Mouse (Mus musculus) T-helper 1 cell (primary cell): Measurements from ENCODE around the gene Syn3.

Experiments used
- in situ Hi-C: fragments of 300-600 bp; cut with MboI, MseI; formaldehyde crosslinking; loops from one replicate; pipeline ENCODE4 v1.15.1; 2025; ENCODE audit warnings: high pct_unique_total_duplicates

Syn3 gene

GRCm38 (mm10) chr10:86498673-86499391 lies at the start of gene Syn3:
Gene Syn3, minus strand, starts transcription at chr10:86498896.
- in situ Hi-C loops = no loop called here

GRCm38 (mm10) chr10:86526357-86526874 lies 27.7 kb upstream of the Syn3 start:
- in situ Hi-C loops = loop anchor here (5.0 kb wide), 1 partner anchor 704 kb away; no protein-coding TSS in a partner anchor

GRCm38 (mm10) chr10:86513801-86514200 lies 15.1 kb upstream of the Syn3 start:
- in situ Hi-C loops = no loop called here

- in situ Hi-C loops = no loop called here
These were observed 12.2 kb upstream of the Syn3 start for GRCm38 (mm10) chr10:86510941-86511340.

GRCm38 (mm10) chr10:86502063-86502462 lies 3.4 kb upstream of the Syn3 start:
- in situ Hi-C loops = no loop called here

- in situ Hi-C loops = no loop called here
These were observed 534 bp downstream of the Syn3 start for GRCm38 (mm10) chr10:86498051-86498672.

GRCm38 (mm10) chr10:86495851-86496250 lies 2.8 kb downstream of the Syn3 start:
- in situ Hi-C loops = no loop called here

GRCm38 (mm10) chr10:86493140-86493539 lies 5.6 kb downstream of the Syn3 start:
- in situ Hi-C loops = loop anchor here (5.0 kb wide), 1 partner anchor 234 kb away; no protein-coding TSS in a partner anchor

GRCm38 (mm10) chr10:86492089-86492907 lies 6.4 kb downstream of the Syn3 start:
- in situ Hi-C loops = loop anchor here (5.0 kb wide), 1 partner anchor 235 kb away; no protein-coding TSS in a partner anchor

- in situ Hi-C loops = loop anchor here (5.0 kb wide), 1 partner anchor 236 kb away; no protein-coding TSS in a partner anchor
These were observed 7.2 kb downstream of the Syn3 start for GRCm38 (mm10) chr10:86491316-86492088.

- in situ Hi-C loops = no loop called here
These were observed 10.2 kb downstream of the Syn3 start for GRCm38 (mm10) chr10:86488544-86488943.

GRCm38 (mm10) chr10:86485971-86486370 lies 12.7 kb downstream of the Syn3 start:
- in situ Hi-C loops = no loop called here

- in situ Hi-C loops = no loop called here
These were observed 14.7 kb downstream of the Syn3 start for GRCm38 (mm10) chr10:86483968-86484367.

GRCm38 (mm10) chr10:86482496-86482895 lies 16.2 kb downstream of the Syn3 start:
- in situ Hi-C loops = no loop called here

- in situ Hi-C loops = no loop called here
These were observed 18.0 kb downstream of the Syn3 start for GRCm38 (mm10) chr10:86480711-86481110.

- in situ Hi-C loops = no loop called here
These were observed 19.0 kb downstream of the Syn3 start for GRCm38 (mm10) chr10:86479718-86480121.

GRCm38 (mm10) chr10:86476720-86477119 lies 22.0 kb downstream of the Syn3 start:
- in situ Hi-C loops = no loop called here

- in situ Hi-C loops = no loop called here
These were observed 23.4 kb downstream of the Syn3 start for GRCm38 (mm10) chr10:86475270-86475669.

- in situ Hi-C loops = no loop called here
These were observed 24.2 kb downstream of the Syn3 start for GRCm38 (mm10) chr10:86474176-86475154.

- in situ Hi-C loops = no loop called here
These were observed 25.0 kb downstream of the Syn3 start for GRCm38 (mm10) chr10:86473637-86474154.
